Mouse (Mus musculus): ENCODE measurements around the gene Vwf.

- no peak for TF ChIP-seq POLR2AphosphoS2 (IDR thresholded peaks at IDR 0.05; ENCODE audit: insufficient read length, low read depth)
- TF ChIP-seq POLR2A (IDR thresholded peaks at IDR 0.05; ENCODE audit: insufficient read length, low read depth) = no peak
- TF ChIP-seq MYOG (IDR thresholded peaks at IDR 0.05; ENCODE audit: control insufficient read depth in 1 of 3, insufficient read depth in 1 of 3, insufficient read length in 2 of 3, low read depth in 2 of 3) = no peak
- TF ChIP-seq MAX (IDR thresholded peaks at IDR 0.05; ENCODE audit: low read depth) = no peak
- TF ChIP-seq USF1 (IDR thresholded peaks at IDR 0.05; ENCODE audit: low read depth) = no peak
- TF ChIP-seq MYOD1 (IDR thresholded peaks at IDR 0.05; ENCODE audit: control insufficient read depth in 1 of 3, insufficient read length in 2 of 3, low read depth in 2 of 3) = no peak
- no peak for TF ChIP-seq E2F4 (IDR thresholded peaks at IDR 0.05; ENCODE audit: insufficient read depth)
Measured at GRCm38 (mm10) chr6:125533104-125533650, 13.4 kb upstream of the Vwf start.

Measured in myocyte (in vitro differentiated cells).